Mouse (Mus musculus): ENCODE measurements around the gene Zfp445.
A peak's percentile ranks its signal among the peaks of the same experiment; 100 is the strongest.

Zfp445 gene

DNA sequence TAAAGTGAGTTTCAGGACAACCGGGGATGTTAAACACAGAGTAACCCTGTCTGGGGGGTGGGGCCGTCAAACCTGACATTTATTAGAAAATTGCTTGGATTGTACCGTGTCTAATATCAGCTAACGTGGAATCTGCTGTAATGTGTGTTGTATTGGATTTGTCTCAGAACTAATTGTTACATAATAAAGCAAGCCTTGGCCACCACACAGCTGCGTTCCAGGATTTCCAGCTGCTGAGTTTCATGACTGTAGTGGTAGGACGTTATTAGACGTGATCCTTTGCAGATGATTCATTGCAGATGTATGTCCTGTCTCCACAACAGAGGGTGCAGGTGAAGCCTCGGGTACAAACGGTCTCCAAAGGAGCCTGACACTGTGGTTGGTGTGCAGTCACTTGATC is 29.7 kb downstream of the Zfp445 start:
- DNase-seq: no peak

DNA sequence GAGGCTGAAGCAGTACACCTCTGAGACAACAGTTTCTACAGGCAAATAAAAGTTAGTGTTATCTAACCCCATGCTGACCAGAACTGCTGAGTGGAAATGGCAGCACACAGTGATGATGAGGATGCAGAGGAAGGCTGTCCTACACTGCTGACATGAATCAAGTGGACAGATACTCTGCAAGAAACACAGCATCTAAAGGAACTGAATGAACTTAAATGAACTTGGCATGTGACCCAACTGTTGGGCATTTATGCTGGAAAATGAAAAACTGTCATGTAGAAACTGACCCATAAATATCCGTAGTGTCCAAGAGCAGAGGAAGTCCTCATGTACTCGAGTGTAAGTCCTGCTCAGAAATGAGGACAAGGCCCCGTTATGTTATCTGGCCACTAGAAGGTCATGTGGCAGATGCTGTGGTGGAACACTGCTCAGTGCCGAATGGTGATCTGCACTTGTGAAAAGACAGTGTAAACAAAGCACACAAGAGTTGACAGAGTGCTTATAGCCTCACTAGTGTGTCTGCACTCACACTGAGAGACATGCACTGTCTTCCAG is 35.9 kb downstream of the Zfp445 start:
- DNase-seq: no peak

DNA sequence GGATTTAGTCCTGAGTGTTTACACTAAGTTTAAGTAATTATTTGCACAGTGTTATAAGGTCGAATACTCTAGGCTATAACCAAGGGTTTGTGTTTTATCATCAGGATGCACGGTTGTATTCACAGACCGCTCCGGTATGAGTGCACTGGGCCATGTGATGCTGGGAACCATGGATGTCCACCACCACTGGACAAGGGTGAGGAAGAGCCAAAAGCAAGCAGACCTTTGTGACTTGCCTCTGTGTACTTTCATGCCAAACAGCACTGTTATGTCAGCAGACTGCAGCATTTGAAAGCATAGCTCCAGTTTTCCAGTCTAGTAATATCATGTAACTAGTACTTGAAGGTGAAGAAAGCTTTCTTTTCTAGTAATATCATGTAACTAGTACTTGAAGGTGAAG is 39.1 kb downstream of the Zfp445 start:
- no peak for DNase-seq

DNA sequence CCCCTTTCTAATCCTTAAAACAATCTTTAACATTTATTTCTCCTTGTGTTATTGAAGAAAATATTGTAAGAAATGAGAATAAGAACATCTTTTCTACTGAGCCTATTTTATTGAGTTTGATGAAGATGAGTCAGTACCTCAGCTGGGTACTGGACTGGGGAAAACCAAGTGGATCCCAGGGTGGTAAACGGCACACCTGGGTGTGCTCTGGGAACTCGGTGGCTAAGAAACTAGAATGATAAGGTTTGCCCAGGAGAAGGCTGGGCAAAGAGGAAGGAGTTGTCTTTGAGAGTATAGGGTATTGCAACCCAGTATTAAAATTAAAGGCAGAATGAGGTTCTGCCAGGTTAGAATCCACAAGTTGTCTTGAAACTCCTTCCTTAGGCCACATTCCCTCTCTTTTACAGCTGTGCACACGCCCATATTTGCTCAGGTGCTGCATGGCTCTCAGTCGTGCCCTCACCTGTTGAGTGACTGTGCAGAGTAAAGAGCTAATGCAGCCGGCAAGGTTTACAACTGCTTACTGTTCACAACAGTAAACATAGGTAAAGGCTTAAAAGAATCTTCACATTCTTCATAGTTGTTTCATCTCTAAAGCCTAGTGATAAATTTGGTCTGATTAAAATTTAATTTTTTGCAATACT is 42.3 kb downstream of the Zfp445 start:
- DNase-seq: no peak

DNA sequence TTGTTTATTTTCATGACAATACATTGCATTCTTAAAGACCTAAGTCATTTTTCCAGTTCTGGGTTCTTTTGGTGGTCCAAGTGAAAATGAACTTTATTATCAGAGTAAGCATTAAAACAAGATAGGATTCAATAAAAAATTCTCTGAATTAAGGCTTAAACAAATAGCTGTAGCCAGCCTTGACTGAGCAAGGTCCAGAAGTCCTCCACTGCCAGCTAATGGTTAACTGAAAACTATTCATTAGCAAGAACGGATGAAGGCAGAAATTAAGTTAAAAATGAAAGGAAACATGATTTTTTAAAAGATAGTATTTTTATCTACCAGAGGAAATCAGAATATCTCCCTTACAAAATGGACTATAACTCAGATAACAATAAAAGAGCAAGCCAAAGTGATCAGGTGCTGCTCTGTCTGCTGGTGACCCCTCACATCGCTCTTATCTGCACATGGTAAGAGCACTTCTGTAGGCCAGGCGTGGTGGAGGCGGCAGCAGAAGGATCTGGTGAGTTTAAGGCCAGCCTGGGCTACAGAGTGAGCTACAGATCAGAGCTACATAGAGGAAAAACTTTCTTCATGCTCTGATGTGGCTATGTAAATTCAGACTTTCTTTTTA is 50.5 kb downstream of the Zfp445 start:
- peak; percentile 16 for DNase-seq

DNA sequence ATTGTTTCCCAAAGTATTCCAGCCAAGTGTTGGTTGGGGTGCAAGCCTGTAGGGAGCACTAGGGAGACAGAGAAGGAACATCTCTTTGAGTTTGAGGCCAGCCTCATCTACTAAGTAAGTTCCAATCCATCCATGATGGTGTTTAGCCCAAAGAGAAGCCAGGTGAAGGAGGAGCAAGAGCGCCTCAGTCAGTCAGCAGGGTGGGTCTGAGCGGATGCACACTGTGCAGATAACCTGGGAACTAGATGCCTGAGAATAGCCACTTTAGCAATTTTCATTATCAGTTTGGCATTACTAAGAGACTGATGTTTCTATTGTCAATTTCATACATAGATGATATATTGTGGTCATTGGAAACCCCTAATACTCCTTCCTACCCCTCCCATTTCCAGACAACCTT is 51.0 kb downstream of the Zfp445 start:
- DNase-seq: no peak

DNA sequence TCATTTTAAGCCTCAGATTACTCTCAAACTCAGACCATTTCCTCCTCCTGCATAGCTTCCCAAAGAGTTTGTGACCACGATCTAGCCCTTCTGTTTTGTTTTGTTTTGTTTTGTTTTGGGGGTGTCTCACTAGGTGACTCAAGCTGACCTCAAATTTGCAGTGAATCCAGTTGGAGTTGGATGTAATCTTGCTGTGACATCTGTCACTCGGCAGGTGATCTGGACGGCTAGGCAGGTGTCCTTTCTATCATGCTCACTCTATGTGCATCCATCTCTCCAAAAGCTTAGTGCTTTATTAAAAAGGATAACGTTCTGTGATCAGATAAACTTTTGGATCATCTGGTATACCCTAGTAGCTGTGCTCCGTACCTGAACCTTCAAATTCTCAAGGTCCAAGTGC is 53.4 kb downstream of the Zfp445 start:
- DNase-seq: no peak

DNA sequence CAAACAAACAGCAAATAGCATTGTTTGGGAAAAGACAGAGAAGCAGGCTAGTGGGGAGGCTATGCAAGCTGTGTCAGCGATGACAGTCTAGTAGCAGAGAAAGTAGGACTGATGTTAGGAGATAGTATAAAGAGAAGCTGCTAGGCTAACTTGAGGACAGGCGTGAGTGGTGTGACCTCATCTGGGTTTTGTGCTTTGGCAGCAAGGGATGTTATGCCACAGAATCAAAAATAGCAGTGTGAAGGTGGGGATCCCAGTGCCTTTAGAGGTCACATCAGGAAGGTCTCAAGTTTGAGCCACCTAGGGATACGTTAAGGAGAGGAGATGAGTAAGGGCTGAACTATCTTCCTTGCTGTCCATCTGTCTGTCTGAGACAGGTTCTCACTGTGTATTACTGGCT is 55.6 kb downstream of the Zfp445 start:
- no peak for DNase-seq

DNA sequence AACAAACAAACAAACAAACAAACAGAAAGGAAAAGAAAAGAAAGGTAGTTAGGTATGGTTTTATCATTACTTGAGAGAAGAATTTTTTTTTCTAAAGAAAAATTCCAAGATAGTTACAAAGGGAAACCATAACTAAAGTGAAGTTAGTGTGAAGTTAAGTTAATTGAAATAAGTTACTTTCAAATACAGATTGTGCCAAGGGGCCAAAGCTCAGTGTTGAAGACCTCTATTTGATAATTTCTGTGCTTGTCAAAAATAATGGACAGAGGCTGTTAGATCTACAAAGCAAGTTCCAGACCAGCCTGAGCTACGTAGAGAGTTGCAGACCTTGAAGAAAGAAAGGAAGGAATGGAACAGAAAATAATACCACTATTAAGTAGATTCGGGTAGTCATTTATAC is 58.6 kb downstream of the Zfp445 start:
- DNase-seq: no peak

DNA sequence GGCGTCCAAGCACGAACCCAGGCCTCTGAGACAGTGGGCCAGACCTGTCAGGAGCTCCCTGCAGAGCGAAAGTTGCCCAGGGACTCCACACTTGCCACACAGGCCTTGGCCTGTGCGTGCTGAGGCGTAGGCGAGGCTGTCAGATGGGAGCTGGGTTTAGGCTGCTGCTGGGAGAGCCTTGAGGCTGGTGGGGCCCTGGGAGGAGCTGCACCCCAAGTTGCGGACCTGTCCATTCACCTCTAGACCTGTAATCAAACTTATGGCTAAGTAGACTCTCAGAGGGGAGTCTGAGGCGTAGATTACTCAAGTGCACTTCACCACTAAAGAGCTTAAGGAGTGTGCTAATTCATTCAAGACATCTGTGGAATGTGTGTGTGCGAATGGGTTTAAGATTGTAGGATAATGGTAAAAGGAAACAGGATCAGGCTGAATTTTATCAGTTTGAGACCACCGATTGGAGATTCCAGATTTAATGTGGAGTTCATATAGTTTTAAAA is 59.9 kb downstream of the Zfp445 start:
- no peak for DNase-seq

DNA sequence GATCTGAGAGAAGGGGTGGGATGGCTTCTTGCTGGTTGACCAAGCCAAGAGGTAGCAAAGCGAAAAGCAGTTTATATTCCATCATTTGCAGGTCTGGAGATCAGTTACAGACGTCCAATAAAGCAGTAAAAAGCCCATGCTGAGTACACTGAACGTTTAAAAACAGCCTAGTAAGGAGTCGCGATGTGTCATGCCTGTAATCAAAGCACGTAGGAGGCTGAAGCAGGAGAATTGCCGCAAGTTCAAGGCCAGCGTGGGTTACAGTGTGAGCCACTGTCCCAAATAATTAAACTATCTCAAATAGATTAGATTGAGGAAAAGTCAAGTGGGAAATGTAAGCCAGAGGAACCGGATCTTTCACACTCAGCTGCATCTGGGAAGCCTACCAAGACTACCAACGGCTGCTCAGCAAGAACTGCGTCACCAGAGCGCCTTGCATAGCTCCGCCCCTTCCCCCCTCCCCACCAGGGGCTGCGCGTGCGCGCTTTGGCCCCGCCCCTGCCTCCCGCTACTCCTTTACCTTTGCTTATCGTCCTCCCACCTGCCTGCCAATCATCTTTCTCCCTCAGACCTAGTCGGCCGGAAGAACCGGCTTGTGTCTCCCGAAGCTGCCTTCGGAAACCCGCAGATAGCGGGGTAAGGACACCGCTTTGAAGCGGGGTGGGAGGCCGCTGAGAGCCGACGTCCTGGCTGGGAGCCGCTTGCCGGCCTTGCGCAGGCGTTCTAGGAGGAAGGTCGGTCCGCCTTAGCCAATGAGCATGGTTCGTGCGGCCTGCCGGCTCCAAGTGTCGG is 60.6 kb downstream of the Zfp445 start, which contains the start of gene Tcaim:
Tcaim (plus strand) TSS at position 487 of the 792 bp plus-strand sequence.
- DNase-seq: peak; percentile 96

Data from kidney, postnatal 10 days (tissue).